Mouse (Mus musculus): ENCODE measurements around the gene Ankrd13b. TPM values are rescaled to one million over a fixed set of nuclear protein-coding genes. Genes with fewer than 3 reads are reported as not detected.

Ankrd13b gene
- total and polyA plus RNA-seq, 2 experiments: 0.37 to 8.0 TPM

DNA sequence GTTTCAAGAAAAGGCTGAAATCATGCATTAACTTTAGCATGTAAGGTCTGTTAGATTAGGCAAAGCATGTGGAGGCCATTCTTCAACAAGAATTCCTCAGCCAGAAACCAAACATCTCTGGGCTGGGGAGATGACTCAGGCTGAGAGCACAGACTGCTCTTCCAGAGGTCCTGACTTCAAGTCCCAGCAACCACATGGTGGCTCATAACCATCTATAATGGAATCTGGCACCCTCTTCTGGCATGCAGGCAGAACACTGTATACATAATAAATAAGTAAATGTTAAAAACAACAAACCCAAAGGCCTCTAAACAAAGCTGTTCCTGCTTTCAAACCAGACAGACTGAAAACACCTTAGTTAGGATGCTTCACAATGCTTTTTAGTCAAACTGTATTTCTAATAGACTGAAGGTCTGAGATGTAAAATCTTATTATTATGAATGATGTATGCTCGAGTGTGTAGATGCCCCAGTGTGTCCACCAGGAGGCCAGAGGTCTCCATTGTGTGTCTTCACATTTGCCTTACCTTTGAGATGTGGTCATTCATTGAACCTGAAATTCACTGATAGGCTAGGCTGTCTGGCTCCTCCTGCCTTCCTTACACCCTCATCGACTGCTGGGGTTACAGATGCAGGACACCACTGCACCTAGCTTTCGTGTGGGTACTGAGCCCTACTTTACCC, 36.5 kb upstream of the Ankrd13b start:
- Histone ChIP-seq H3K27me3 (ENCODE audit: control insufficient read depth, insufficient read depth, low read length) (no peaks in the 10 kb centered on the region), H3K4me3 (ENCODE audit: insufficient read depth, low read depth, low read length) (no peak overlapping the region), H3K4me1 (ENCODE audit: control insufficient read depth, insufficient read depth, low read length) (no peaks in the 10 kb centered on the region), H3K27ac (replicated peaks; ENCODE audit: insufficient read depth, low read depth, low read length) (no peak overlapping the region), H3K36me3 (ENCODE audit: control insufficient read depth, insufficient read depth, low read length) (peaks cover 5% of the 10 kb centered on the region; the same call in 1 of the 2 replicates), H3K79me2 (ENCODE audit: control insufficient read depth, insufficient read depth, low read length) (0 out of 2 replicates have a peak, but pooled peaks cover 3% of the 10 kb centered on the region), H3K9ac (ENCODE audit: low read depth, low read length) (no peak overlapping the region)
- 84% methylated on average over 3 of the region's 3 CpGs for WGBS
- no peak for DNase-seq (ENCODE audit: extremely low read depth, low read depth, low spot score)
- TF ChIP-seq POLR2A (IDR thresholded peaks at IDR 0.05; ENCODE audit: extremely low read depth, insufficient read depth, low read length) (no peak), CTCF (IDR thresholded peaks at IDR 0.05; ENCODE audit: low read depth, low read length) (no peak; the same call in 1 of the 2 replicates)

- H3K27me3 ChIP-seq (ENCODE audit: control insufficient read depth, insufficient read depth, low read length): no peaks in the 10 kb centered on the region
- no peak for DNase-seq (ENCODE audit: extremely low read depth, low read depth, low spot score)
- no peak overlapping the region for H3K27ac ChIP-seq (replicated peaks; ENCODE audit: insufficient read depth, low read depth, low read length)
- peaks cover 14% of the 10 kb centered on the region for H3K36me3 ChIP-seq (ENCODE audit: control insufficient read depth, insufficient read depth, low read length)
- TF ChIP-seq CTCF (IDR thresholded peaks at IDR 0.05; ENCODE audit: low read depth, low read length) (no peak), POLR2A (IDR thresholded peaks at IDR 0.05; ENCODE audit: extremely low read depth, insufficient read depth, low read length) (no peak)
- WGBS: 78% methylated on average over 5 of the region's 5 CpGs
- peaks cover 12% of the 10 kb centered on the region for H3K4me1 ChIP-seq (ENCODE audit: control insufficient read depth, insufficient read depth, low read length)
- no peak overlapping the region for H3K4me3 ChIP-seq (ENCODE audit: insufficient read depth, low read depth, low read length)
- peaks cover 10% of the 10 kb centered on the region; the same call in 1 of the 2 replicates for H3K79me2 ChIP-seq (ENCODE audit: control insufficient read depth, insufficient read depth, low read length)
- no peak overlapping the region for H3K9ac ChIP-seq (ENCODE audit: low read depth, low read length)
Observed at GRCm38 (mm10) chr11:77520601-77521529, 31.4 kb upstream of the Ankrd13b start.

DNA sequence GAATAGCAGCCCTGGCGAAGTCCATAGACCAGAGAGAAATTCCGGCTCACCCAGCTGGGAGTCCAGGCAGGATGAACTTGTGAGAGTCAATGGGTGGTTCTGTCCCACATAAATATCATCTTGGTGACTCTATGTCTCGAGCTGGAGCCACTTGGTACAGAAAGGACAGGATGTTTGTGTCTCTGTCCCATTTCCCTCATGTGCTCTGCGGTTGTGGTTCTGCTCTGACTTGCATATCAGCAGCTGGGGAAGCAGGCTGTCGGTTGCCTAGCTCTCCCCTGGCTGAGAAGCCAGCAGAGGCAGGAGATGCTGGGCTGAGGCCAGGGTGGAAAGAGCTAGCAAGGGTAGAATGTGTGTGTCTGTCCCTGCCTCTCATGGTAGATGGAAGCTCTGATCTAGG, 29.6 kb upstream of the Ankrd13b start, which contains the start of gene Gm10392:
TSS of gene Gm10392 (minus strand) at position 156 of the 400 bp plus-strand sequence.
- TF ChIP-seq CTCF (IDR thresholded peaks at IDR 0.05; ENCODE audit: low read depth, low read length) (no peak), POLR2A (IDR thresholded peaks at IDR 0.05; ENCODE audit: extremely low read depth, insufficient read depth, low read length) (no peak)
- Histone ChIP-seq H3K27ac (replicated peaks; ENCODE audit: insufficient read depth, low read depth, low read length) (peak within 1 kb of the TSS; percentile 4; the same call in 1 of the 2 replicates), H3K9ac (ENCODE audit: low read depth, low read length) (no peak within 1 kb of the TSS), H3K4me3 (ENCODE audit: insufficient read depth, low read depth, low read length) (no peak within 1 kb of the TSS), H3K27me3 (ENCODE audit: control insufficient read depth, insufficient read depth, low read length) (no peaks in the 10 kb centered on the region), H3K4me1 (ENCODE audit: control insufficient read depth, insufficient read depth, low read length) (peaks cover 18% of the 10 kb centered on the region), H3K79me2 (ENCODE audit: control insufficient read depth, insufficient read depth, low read length) (peaks cover 13% of the 10 kb centered on the region; the same call in 1 of the 2 replicates), H3K36me3 (ENCODE audit: control insufficient read depth, insufficient read depth, low read length) (peaks cover 14% of the 10 kb centered on the region)
- no peak for DNase-seq (ENCODE audit: extremely low read depth, low read depth, low spot score)
- 69% methylated on average over 5 of the region's 5 CpGs for WGBS

DNA sequence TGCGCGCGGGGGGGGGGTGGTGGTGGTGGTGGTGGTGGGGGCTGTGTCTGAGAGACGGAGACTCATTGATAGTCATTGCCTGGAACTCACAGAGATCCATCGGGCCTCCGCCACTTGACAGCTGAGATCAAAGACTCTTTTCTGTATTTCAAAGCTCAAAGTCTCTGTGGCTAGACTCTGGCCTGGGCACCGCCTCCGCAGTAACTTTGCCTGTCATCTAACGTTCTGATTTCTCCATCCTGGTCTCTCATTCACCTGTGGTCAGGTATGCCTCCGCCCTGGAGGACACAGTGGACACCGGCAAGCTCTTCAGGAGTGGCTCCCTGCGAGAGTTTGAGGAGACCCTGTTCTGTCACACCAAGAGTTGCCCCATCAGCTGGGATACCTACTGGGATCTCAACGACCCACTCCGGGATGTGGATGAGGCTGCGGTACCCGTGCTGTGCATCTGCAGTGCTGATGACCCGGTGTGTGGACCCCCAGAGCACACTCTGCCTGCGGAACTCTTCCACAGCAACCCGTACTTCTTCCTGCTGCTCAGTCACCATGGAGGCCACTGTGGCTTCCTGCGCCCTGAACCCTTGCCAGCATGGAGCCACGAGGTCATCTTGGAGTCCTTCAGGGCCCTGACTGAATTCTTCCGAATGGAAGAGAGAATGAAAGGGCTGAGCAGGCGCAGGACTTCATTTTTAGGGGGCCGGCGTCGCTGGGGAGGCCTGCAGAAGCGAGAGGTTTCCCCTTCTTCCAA, 28.7 kb upstream of the Ankrd13b start:
- Histone ChIP-seq H3K27me3 (ENCODE audit: control insufficient read depth, insufficient read depth, low read length) (no peaks in the 10 kb centered on the region), H3K9ac (ENCODE audit: low read depth, low read length) (no peak overlapping the region), H3K36me3 (ENCODE audit: control insufficient read depth, insufficient read depth, low read length) (peaks cover 12% of the 10 kb centered on the region), H3K27ac (replicated peaks; ENCODE audit: insufficient read depth, low read depth, low read length) (peak overlapping the region; percentile 4; the same call in 1 of the 2 replicates), H3K79me2 (ENCODE audit: control insufficient read depth, insufficient read depth, low read length) (peaks cover 10% of the 10 kb centered on the region; the same call in 1 of the 2 replicates), H3K4me3 (ENCODE audit: insufficient read depth, low read depth, low read length) (no peak overlapping the region), H3K4me1 (ENCODE audit: control insufficient read depth, insufficient read depth, low read length) (peaks cover 18% of the 10 kb centered on the region)
- TF ChIP-seq CTCF (IDR thresholded peaks at IDR 0.05; ENCODE audit: low read depth, low read length): no peak
- TF ChIP-seq POLR2A (IDR thresholded peaks at IDR 0.05; ENCODE audit: extremely low read depth, insufficient read depth, low read length): no peak
- WGBS: 61% methylated on average over 27 of the region's 27 CpGs
- peak; percentile 54 for DNase-seq (ENCODE audit: extremely low read depth, low read depth, low spot score)

All from liver, adult 2 months (tissue).